Mouse (Mus musculus) C2C12 (cell line): Measurements from ENCODE around the gene Nrxn3. TPM values are rescaled to one million over a fixed set of nuclear protein-coding genes. Genes with fewer than 3 reads are reported as not detected.

Experiments used
- H3K27me3 ChIP-seq: one replicate; pipeline ENCODE4 v1.6.1; 2011; ENCODE audit not compliant: control insufficient read depth, insufficient read depth, insufficient read length
- H3K36me3 ChIP-seq: one replicate; pipeline ENCODE4 v1.6.1; 2011; ENCODE audit not compliant: control insufficient read depth, insufficient read depth
- H3K4me3 ChIP-seq: one replicate; pipeline ENCODE4 v1.5.1; 2011; ENCODE audit warnings: mild to moderate bottlenecking, control low read depth; ENCODE audit not compliant: poor library complexity, insufficient read depth, severe bottlenecking
- H3K79me2 ChIP-seq: one replicate; pipeline ENCODE4 v1.6.1; 2011; ENCODE audit not compliant: control insufficient read depth, insufficient read depth
- H3K79me3 ChIP-seq: one replicate; pipeline ENCODE4 v1.6.1; 2011; ENCODE audit warnings: low read depth, control low read depth
- H3ac ChIP-seq: one replicate; pipeline ENCODE3; 2011; ENCODE audit warnings: low read depth; ENCODE audit not compliant: control insufficient read depth, insufficient read length
- CEBPB ChIP-seq: IDR thresholded peaks from one replicate; pipeline ENCODE4 v1.6.1; 2011; ENCODE audit warnings: low read depth, mild to moderate bottlenecking, control low read depth, moderate library complexity
- CTCF ChIP-seq: IDR thresholded peaks from one replicate; pipeline ENCODE4 v1.5.1; 2011; ENCODE audit not compliant: control insufficient read depth, insufficient read depth, insufficient read length
- FOSL1 ChIP-seq: IDR thresholded peaks from one replicate; pipeline ENCODE4 v1.8.0; 2011; ENCODE audit warnings: mild to moderate bottlenecking, low read length; ENCODE audit not compliant: poor library complexity, insufficient read depth, severe bottlenecking
- MAX ChIP-seq: IDR thresholded peaks from one replicate; pipeline ENCODE4 v1.6.1; 2011; ENCODE audit warnings: mild to moderate bottlenecking, control low read depth
- MYOD1 ChIP-seq: IDR thresholded peaks from one replicate; pipeline ENCODE4 v1.6.1; 2011; ENCODE audit warnings: low read depth; ENCODE audit not compliant: control insufficient read depth, insufficient read length
- MYOG ChIP-seq: IDR thresholded peaks from one replicate; pipeline ENCODE4 v1.6.1; 2011; ENCODE audit not compliant: control insufficient read depth, insufficient read length; ENCODE audit errors: extremely low read depth
- USF1 ChIP-seq: IDR thresholded peaks from one replicate; pipeline ENCODE4 v1.6.1; 2011; ENCODE audit warnings: low read depth, mild to moderate bottlenecking, control low read depth, moderate library complexity
- polyA plus RNA-seq: library from polyadenylated mRNA; unstranded; fragments of >200 nt; fragmentation: generic; extraction: Trizol; gene quantifications from one replicate; pipeline ENCODE4 v1.2.1, GENCODE M21; 2012; ENCODE audit warnings: missing spikeins

The Nrxn3 gene
- polyA plus RNA-seq, 1 experiment = 0.01 TPM

DNA sequence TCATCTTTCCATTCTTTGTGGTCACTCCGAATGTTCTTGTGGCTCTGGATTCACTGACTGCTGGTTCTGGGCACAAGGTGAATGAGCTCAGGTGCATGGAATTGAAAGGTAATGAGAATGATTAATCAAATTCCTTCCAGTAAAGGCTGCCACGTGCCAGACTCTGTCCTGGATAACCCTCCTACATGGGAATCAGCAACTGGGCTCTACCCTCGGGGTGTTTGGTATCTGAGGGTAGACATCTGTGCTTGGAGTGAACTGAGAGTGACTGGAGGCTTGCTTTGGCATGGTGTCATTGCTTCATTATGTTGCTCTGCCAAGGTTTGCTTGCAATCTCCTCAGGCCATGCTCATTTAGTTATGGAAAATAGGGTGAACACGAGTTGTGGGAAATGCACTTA lies 209.0 kb downstream of the Nrxn3 start:
- no peaks in the 10 kb centered on the region for H3K79me2 ChIP-seq
- H3K27me3 ChIP-seq = no peaks in the 10 kb centered on the region
- TF ChIP-seq FOSL1 = no peak
- TF ChIP-seq MAX = no peak
- TF ChIP-seq USF1 = no peak
- no peak for TF ChIP-seq CEBPB
- no peak for TF ChIP-seq MYOG
- TF ChIP-seq CTCF = no peak
- no peak for TF ChIP-seq MYOD1
- H3K4me3 ChIP-seq = no peak overlapping the region
- no peaks in the 10 kb centered on the region for H3K36me3 ChIP-seq
- H3K79me3 ChIP-seq = no peaks in the 10 kb centered on the region
- H3ac ChIP-seq = no peak overlapping the region

GRCm38 (mm10) chr12:88939679-88940078 lies 217.0 kb downstream of the Nrxn3 start:
- H3K36me3 ChIP-seq = no peaks in the 10 kb centered on the region
- H3K79me3 ChIP-seq = no peaks in the 10 kb centered on the region
- TF ChIP-seq MAX (no peak), FOSL1 (no peak), USF1 (no peak), CEBPB (no peak), MYOG (no peak), MYOD1 (no peak), CTCF (no peak)
- no peaks in the 10 kb centered on the region for H3K79me2 ChIP-seq
- no peak overlapping the region for H3ac ChIP-seq
- H3K4me3 ChIP-seq = no peak overlapping the region
- no peaks in the 10 kb centered on the region for H3K27me3 ChIP-seq

DNA sequence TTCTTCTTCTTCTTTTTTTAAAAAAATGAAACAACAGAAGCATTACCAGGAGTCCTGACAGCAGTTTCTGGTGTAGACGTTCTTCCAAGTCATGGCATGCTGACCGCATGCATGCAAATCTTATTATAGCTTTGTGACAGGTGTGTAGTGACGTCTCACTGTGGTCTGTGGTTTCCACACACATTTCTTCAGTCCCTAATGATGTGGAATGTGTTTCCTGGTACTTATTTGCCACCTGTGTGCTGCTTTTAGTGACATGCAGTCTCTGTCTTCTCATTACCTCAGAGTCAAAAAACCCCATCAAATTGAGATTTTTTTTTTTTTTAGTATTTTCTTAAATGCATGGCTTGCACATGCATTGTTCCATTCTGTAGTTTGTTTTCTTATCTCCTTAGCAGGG lies 222.3 kb downstream of the Nrxn3 start:
- Histone ChIP-seq H3K79me3 (no peaks in the 10 kb centered on the region), H3K36me3 (no peaks in the 10 kb centered on the region), H3K4me3 (no peak overlapping the region), H3K27me3 (no peaks in the 10 kb centered on the region), H3K79me2 (no peaks in the 10 kb centered on the region), H3ac (no peak overlapping the region)
- TF ChIP-seq USF1 (no peak), CEBPB (no peak), CTCF (no peak), MYOG (no peak), MAX (no peak), MYOD1 (no peak), FOSL1 (no peak)

DNA sequence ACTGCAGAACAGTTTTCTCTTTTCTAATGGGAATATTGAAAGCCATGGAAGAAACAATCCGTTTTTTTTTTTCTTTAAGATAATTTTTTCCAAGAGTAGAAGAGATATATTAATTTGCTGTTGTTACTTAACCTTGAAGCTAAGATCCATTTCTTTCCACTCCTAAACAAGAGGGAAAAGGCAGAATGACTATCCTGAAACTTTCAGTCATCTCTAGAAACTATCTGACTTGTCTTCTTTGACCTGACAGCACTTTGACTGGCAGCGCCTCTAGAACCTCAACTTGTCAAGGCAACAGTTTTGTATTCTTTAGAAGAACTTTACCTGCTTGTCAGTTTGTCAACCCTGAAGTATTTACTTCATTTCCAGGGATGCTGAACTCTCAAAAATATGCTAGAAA lies 227.2 kb downstream of the Nrxn3 start:
- Histone ChIP-seq H3K4me3 (no peak overlapping the region), H3K27me3 (no peaks in the 10 kb centered on the region), H3K79me2 (no peaks in the 10 kb centered on the region), H3K79me3 (no peaks in the 10 kb centered on the region), H3K36me3 (no peaks in the 10 kb centered on the region), H3ac (no peak overlapping the region)
- TF ChIP-seq MAX (no peak), USF1 (no peak), FOSL1 (no peak), CEBPB (no peak), MYOG (no peak), MYOD1 (no peak), CTCF (no peak)

DNA sequence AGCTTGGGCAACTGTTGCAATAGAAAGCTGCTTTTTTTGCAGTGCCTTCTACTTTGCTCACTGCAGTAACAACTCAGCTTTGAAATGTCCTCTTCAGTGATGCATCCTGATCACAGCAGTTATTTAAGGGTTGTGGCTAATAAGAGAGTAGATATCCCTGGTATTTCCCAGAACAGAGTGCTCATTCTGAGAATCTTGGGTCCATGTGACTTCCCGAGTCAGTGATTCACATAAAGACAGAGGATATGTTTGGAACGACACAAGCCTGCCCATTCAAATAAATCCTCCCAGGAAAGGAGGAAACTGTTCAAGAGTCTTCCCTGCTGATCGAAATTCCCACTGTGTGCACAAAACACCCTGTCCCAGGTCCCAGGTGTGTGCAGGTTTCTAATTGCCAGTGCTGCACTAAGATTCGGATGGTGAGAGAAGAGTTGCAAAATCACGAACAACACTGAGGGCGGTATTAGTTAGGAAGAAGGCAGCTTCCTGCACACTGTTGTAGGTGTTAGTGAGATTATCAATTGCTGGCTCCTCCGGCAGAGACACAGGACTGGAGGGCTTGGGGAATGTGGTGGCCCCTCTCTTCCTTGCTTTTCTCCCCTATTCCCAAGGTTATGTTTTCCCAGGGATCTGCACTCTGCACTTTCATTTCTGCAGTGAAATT lies 230.4 kb downstream of the Nrxn3 start:
- TF ChIP-seq CTCF (no peak), MYOD1 (no peak), FOSL1 (no peak), MYOG (no peak), MAX (no peak), USF1 (no peak), CEBPB (no peak)
- Histone ChIP-seq H3K79me2 (no peaks in the 10 kb centered on the region), H3K36me3 (no peaks in the 10 kb centered on the region), H3ac (no peak overlapping the region), H3K27me3 (no peaks in the 10 kb centered on the region), H3K79me3 (no peaks in the 10 kb centered on the region), H3K4me3 (no peak overlapping the region)

DNA sequence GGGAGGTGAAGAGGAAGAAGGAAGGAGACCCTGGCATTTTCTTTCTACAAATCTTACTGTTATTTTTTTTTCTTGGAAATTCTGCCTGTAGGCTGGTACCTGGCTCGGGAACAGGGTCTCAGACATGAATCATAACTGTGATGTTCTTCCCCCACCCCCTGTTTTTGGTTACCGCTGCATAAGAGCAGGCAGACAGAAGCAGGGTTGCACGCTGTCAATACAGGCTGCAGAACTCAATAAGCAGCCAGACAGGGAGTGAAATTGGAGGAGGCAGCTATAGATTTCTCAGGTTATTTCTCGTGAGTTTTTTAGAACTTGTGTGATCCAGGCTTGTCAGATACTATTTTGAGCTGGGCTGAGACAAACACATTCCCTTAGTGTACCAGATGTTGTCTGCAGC lies 231.1 kb downstream of the Nrxn3 start:
- H3ac ChIP-seq = no peak overlapping the region
- H3K4me3 ChIP-seq = no peak overlapping the region
- H3K79me2 ChIP-seq = no peaks in the 10 kb centered on the region
- no peaks in the 10 kb centered on the region for H3K27me3 ChIP-seq
- no peaks in the 10 kb centered on the region for H3K79me3 ChIP-seq
- no peaks in the 10 kb centered on the region for H3K36me3 ChIP-seq
- TF ChIP-seq MYOG (no peak), CEBPB (no peak), USF1 (no peak), CTCF (no peak), MAX (no peak)
